Mouse (Mus musculus) brain, adult 2 months (tissue): ENCODE results near the gene Nubp1.

Experiments
- DNase-seq: peaks from one replicate; pipeline ENCODE4 v3.0.0; 2011; ENCODE audit warnings: low read depth, low spot score

Nubp1 gene

DNA sequence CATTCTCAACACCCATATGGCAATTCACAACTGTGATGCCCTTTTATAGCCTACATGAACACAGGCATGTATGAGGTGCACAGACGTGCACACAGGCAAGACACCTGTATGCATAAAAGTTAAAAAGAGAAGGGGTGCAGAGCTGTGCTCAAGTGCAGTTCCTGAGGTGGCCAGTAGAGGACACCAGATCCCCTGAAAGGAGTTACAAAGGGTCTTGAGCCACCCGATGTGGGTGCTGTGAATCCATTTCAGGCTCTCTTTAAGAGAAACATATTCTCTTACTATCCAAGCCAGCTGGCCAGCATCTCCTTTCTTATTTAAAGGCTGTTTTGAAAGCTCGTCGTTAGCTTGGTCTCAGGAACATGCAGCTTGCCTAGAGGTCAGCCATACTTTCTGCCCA is 5.1 kb downstream of the Nubp1 start:
- DNase-seq = no peak

DNA sequence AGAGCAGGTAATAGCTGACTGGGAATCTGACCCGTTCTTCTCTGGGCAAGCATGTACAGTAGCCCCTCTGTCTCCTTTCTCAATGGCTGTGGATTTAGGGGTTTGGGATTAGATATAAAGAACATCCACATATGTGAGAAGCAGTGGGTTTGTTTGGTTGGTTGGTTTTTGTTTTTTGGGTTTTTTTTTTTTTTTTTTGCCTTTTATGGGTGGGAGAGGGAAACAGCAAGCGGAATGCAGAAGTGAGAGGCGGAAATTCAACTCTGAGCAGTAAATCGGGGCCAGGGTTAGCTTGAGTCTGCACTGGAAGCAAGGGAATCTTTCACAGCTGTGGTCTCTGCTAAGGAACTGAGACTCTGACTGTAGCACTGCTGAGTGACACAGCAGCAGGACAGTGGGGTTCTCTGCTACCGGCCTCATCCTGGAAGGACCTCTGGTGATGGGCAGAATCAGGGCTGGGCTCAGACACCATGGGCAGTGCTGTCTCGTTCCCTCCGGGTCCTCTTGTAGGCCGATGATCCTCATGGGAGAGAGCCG is 6.0 kb downstream of the Nubp1 start:
- peak; percentile 46 for DNase-seq

GRCm38 (mm10) chr16:10420447-10421054 is 8.8 kb downstream of the Nubp1 start:
- no peak for DNase-seq

- no peak for DNase-seq
Observed at GRCm38 (mm10) chr16:10431911-10432310, 20.2 kb downstream of the Nubp1 start.

GRCm38 (mm10) chr16:10432387-10432786 is 20.6 kb downstream of the Nubp1 start:
- DNase-seq = peak; percentile 52

GRCm38 (mm10) chr16:10433344-10433743 is 21.6 kb downstream of the Nubp1 start:
- no peak for DNase-seq

DNA sequence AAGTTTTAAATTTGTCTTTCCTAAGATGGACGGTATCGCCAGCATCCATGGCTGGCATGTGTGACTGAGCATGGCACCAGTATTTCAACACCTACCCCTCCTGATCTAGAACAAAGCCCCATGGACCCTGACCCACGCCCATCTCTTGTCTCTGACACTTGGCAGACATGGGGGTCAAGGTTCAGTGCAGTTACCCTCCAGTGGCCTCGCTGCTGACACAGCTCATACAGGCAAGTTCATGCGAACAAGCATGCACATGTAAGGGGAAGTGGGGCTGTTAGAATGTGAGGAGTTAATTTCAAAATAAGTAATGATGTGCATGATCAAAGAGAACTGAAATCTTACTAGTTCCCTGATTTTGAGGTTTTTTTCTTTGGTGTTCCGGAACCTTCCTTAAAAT is 24.4 kb downstream of the Nubp1 start:
- DNase-seq = no peak

- DNase-seq = no peak
Observed at GRCm38 (mm10) chr16:10438055-10438454, 26.3 kb downstream of the Nubp1 start.

- no peak for DNase-seq
Observed at GRCm38 (mm10) chr16:10441328-10441727, 29.6 kb downstream of the Nubp1 start.

GRCm38 (mm10) chr16:10441761-10442160 is 30.0 kb downstream of the Nubp1 start:
- DNase-seq = no peak

DNA sequence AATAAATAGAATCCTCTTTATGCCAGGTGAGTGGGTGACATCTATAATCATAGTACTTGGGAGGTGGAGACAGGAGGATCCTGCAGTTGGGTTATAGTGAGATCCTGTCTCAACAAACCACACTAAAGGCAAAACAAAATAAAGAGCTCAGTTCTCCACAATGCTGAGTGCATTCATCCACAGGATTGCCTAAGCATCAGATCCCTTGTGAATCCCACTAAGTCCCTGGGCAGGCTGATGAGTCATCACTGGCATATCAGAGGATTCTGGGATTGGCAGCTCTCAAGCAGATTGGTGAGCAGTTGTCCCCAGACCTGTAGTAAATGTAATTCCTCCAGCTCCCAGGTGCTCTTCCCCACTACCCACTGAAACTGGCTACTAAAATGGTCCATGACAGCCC is 32.0 kb downstream of the Nubp1 start:
- DNase-seq = peak; percentile 65

DNA sequence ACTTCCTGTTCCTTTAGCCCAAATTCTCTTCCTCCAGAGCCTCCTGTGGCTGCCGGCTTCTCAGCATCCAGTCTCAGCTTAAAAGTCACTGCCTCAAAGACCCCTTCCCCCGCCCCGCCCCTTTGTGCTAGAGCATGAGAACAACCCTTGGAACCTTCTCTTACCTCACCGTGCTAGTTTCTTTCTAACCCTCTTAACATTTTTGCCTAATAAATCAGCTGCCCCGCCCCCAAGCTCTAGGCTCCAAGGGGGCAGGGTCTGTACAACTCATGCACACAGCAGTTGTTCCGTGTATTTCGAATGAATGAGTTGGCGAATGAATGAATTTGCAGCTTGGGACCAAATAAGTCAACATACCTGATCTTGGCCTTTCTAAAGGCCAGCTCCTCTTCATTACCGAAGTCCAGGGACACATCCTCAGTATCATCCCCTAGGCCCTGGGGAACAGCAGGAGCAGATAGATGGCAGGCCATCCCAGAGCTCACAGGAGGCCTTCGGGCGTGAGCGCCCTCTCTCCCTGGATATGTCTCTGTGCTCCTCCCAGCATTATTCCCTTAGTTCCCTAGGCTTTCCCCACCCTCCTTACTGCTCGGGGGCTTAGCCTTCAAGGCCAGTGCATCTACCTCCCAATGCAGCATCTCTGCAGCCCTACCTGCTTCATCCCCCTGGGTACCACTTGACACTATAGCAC is 35.0 kb downstream of the Nubp1 start:
- DNase-seq = no peak

- DNase-seq = peak; percentile 96
Observed at GRCm38 (mm10) chr16:10447264-10447594, 35.5 kb downstream of the Nubp1 start, which contains the start of gene Tvp23a. Tvp23a (minus strand) TSS chr16:10447362.

DNA sequence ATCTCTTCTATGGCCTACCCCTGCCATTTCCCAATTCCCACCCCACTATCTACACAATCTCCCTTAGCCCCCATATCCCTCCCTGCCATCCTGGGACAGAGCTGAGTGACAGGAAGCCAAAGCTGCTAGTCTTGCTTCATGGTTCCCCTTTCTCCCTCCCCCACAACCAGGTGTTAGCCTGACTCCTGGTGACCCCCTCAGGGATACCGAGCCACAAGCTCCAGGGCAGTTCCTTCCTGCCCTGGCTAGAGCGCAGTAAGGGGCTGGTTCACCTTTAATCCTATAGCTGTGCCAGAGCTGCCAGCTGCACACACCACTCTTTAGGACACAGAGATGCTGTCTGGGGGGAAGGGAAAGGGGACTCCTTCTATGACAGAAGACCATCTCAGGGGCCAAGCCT is 36.0 kb downstream of the Nubp1 start:
- no peak for DNase-seq

GRCm38 (mm10) chr16:10448931-10449330 is 37.2 kb downstream of the Nubp1 start:
- no peak for DNase-seq

- DNase-seq = no peak
Observed at GRCm38 (mm10) chr16:10451906-10452305, 40.2 kb downstream of the Nubp1 start.

DNA sequence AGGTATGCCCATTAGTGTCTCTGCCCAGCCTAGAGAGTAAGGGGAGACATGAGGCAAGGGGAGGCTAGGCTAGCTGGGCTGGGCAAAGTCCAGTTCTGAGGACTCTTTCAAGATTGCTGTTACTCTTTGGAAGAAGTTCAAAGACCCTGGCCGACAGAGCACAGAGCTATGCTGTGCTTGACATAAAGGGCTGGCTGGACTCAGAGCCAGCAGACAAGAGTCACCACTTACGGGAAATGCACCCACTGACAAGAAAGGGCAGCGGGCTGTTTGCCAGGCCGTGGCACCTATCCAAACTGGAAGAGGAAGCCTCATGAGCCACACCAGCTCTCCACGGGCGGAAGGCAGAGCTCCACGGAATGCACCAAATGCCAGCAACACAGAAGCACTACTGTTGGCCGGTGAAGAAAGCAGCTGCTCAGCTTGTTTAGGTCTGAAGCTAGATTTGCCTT is 40.7 kb downstream of the Nubp1 start:
- DNase-seq = peak; percentile 72

GRCm38 (mm10) chr16:10453872-10454582 is 42.3 kb downstream of the Nubp1 start:
- DNase-seq = no peak

- DNase-seq = no peak
Observed at GRCm38 (mm10) chr16:10454583-10454974, 42.8 kb downstream of the Nubp1 start.

- no peak for DNase-seq
Observed at GRCm38 (mm10) chr16:10460188-10460587, 48.4 kb downstream of the Nubp1 start.

DNA sequence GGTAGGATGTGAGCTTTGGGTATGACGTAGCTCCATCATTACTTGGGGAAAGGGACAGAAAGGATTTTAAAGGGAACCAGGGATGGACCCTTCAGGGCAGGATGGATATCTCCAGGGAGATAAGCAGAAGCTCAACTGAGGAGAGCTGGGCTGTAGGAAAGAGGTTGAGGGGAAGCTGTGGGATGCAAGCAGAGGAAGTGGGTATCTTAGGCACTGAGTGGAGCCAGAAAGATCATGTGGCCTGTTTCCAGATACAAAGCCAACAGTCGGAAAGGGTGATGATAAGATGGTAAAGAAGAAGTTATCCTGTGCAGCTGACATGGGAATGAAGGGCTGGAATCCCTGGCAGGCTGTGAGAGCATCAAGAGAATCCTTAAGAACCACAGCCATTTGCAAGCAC is 49.4 kb downstream of the Nubp1 start:
- DNase-seq = no peak

DNA sequence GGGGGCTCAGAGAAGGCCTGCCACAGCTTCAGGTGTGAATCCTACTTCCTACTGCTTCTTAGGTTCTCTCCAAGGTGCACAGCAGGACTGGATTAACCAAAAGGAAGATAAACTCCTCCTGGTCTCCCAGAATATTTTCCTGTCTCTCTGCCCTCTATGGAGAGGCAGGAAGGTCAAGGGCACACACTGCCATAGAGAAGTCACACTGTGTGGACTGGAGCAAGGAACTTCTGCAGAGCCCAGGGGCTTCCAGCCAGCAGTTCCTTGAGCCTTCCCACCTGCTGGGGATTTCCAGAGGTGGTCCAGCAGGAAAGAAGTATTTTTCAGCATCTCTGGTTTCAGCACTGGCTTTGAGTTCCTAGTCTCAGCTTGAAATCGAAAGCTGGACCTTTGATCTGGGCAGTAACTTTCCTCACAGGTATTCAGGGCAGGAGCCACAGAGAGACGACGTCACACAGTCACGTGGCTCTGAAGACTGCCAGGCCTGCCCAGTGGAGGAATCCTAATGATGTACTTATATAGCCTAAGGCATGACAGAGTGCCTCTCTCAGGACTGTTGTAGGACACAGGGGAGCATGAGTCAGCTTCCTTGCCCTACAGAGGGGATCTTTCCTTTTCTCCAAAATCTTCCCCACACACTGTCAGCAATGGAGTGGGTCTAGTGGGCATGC is 53.4 kb downstream of the Nubp1 start:
- no peak for DNase-seq
